Mouse (Mus musculus) thymus, postnatal 4 days (tissue): ENCODE data around the gene Ranbp10.

Experiments
- DNase-seq: peaks from one replicate; pipeline ENCODE4 v3.0.0; 2021

Gene Ranbp10

DNA sequence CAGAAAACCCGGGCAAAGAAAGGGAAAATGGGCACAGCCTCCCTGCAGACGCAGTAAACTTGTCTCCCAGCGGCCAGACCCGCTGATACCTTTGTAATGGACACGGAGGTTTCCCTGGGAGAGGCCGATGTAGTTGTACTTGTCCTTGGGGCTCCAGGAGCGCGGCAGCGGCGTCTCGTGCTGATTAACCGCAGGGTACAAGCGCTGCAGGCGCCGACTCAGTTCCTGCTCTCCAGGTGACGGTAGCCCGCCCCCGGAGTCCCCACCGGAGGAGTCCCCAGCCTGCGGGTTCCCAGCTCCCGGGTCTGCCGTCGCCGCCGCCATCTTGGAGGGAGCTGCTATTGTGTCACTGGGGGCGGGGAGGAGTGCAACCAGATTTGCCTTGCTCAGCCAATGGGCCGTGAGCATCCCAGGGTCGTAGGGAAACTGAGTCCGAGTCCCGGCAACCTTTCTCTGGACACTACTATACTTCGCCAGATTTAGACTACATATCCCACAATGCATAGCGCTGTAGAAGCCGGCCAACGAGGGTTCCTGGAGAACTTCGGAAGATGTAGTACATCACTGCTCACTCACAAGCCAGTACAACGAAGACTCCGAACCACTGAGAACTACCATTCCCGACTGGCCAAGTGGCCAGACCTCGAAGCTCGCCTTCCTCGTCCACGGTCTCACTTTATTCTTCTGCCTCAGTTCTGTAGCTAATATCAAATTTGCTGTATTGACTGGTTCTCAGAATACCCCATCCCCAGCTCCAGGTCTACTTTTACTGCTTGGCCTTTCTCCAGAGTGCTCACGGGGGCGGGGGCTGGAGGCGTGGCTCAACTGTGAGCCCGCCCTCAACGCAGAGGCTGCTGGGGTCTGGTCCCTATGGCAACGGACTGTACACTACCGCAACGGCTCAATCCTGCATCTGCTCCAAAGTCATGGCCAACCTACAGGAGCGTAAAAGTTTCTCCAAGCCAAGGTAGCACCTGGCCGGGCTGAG lies at the start of gene Ranbp10, which contains the start of gene Tsnaxip1:
TSS of gene Ranbp10 (minus strand) at position 490 of the 988 bp plus-strand sequence.
TSS of gene Tsnaxip1 (plus strand) at position 871 of the 988 bp plus-strand sequence.
- peak; percentile 94 for DNase-seq

DNA sequence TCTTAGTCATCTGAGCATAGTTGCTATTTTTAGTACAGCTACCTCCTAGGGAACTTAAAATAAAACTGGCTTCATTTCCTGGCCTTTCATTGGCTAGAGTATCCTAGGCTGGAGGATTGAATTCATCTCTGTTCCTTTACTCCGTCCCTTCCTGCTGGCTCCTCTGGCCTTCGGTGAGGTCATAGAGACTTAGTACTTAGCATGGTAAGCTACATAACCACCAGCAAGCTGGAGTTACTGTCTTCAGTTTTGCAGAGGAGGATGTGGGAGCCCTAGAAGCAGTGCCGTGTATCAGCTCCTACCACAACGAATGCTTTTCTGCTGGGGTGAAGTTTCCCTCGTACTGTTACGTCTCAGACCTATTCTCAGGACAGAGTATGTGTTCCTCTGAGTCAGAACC lies 47.2 kb upstream of the Ranbp10 start:
- DNase-seq = no peak

GRCm38 (mm10) chr8:105866364-105867029 lies 39.3 kb upstream of the Ranbp10 start:
- DNase-seq = peak; percentile 39

DNA sequence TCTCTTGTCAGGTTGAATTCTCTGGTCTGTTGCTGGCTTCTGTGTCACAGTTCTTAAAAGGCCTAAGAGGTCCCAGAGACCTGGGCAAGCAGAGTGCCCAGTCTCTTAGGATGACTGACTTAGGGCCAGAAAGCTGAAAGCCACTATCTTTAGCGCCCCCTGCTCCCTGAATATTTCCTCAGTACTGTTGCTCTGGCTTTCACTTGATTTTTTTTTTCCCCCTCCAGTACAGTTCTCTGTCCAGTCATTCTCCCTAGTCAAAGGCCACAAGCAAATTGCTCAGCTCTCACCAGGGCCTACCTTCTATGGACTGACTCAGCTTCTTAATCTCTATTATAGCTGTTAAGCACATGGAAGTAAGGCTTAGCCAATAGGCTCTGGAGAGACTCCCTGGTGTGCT lies 34.8 kb upstream of the Ranbp10 start:
- peak; percentile 40 for DNase-seq

- DNase-seq = peak; percentile 87
These were observed 33.2 kb upstream of the Ranbp10 start, which contains the start of gene Nutf2 for GRCm38 (mm10) chr8:105860143-105860981. TSS of gene Nutf2 (plus strand) at chr8:105860580.

DNA sequence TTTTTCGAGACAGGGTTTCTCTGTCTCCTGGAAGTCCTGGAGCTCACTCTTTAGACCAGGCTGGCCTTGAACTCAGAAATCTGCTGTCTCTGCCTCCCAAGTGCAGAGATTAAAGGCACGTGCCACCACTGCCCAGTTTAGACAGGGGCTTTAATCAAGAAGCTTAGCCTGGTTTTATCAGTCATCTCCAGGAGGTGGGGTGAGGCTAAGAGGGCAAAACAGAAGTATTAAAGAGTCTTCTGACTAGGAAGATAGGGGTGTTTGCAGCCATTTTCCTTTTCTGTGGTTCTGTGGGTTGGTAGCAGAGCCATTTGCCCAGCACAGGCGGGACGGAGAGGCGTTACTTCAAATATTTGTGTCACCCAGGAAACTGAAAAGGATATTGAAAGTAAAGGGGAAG lies 32.2 kb upstream of the Ranbp10 start:
- DNase-seq = no peak

GRCm38 (mm10) chr8:105858495-105858894 lies 31.3 kb upstream of the Ranbp10 start:
- no peak for DNase-seq

GRCm38 (mm10) chr8:105856168-105856835 lies 29.2 kb upstream of the Ranbp10 start:
- DNase-seq = no peak

DNA sequence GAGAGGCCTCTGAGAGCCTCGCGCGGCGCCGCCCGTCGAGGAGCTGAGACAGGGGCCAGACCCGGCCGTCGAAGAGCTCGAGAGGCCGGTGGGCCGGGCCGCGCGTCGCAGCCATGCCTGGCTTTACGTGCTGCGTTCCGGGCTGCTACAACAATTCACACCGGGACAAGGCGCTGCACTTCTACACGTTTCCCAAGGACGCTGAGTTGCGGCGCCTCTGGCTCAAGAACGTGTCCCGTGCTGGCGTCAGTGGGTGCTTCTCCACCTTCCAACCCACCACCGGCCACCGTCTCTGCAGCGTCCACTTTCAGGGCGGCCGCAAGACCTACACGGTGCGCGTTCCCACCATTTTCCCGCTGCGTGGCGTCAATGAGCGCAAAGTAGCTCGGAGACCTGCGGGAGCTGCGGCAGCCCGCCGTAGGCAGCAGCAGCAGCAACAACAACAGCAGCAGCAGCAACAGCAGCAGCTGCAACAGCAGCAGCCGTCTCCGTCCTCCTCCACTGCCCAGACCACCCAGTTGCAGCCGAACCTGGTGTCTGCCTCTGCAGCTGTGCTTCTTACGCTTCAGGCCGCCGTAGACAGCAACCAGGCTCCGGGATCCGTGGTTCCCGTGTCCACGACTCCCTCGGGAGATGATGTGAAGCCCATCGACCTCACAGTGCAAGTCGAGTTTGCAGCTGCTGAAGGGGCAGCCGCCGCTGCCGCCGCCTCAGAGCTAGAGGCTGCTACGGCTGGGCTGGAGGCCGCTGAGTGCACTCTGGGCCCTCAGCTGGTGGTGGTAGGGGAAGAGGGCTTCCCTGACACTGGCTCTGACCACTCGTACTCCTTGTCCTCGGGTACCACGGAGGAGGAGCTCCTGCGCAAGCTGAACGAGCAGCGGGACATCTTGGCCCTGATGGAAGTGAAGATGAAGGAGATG lies 28.4 kb upstream of the Ranbp10 start:
- peak; percentile 68 for DNase-seq

GRCm38 (mm10) chr8:105854715-105855216 lies 27.6 kb upstream of the Ranbp10 start, which contains the start of gene Thap11:
TSS of gene Thap11 (plus strand) at chr8:105855132.
- DNase-seq = peak; percentile 95

- DNase-seq = no peak
These were observed 27.2 kb upstream of the Ranbp10 start for GRCm38 (mm10) chr8:105854303-105854702.

DNA sequence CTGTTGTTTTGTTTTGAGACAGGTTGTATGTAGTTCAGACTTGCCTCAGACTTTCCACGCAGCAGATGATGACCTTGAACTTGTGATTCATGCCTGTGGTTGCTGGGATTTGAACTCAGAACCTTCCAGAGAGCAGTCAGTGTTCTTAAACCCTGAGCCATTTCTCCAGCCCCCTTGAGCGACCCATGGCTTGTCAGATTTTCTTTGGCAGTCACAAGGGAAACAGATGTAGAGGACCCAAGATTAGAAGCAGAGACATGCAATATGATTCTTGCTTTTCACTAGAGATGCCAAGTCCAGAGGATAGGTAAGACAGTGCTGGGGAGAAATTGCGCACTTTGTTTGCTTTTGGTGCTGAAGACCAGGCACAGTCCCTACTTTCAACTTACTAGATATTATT lies 26.0 kb upstream of the Ranbp10 start, which contains the start of gene Cenpt:
TSS of gene Cenpt (minus strand) at position 101 of the 400 bp plus-strand sequence.
- DNase-seq = no peak

GRCm38 (mm10) chr8:105852146-105852729 lies 25.1 kb upstream of the Ranbp10 start:
- no peak for DNase-seq

- peak; percentile 93 for DNase-seq
These were observed 24.5 kb upstream of the Ranbp10 start for GRCm38 (mm10) chr8:105851651-105852143.

GRCm38 (mm10) chr8:105850611-105851010 lies 23.5 kb upstream of the Ranbp10 start:
- DNase-seq = no peak

- DNase-seq = no peak
These were observed 22.9 kb upstream of the Ranbp10 start for GRCm38 (mm10) chr8:105850014-105850413.

GRCm38 (mm10) chr8:105846678-105847077 lies 19.5 kb upstream of the Ranbp10 start:
- no peak for DNase-seq

DNA sequence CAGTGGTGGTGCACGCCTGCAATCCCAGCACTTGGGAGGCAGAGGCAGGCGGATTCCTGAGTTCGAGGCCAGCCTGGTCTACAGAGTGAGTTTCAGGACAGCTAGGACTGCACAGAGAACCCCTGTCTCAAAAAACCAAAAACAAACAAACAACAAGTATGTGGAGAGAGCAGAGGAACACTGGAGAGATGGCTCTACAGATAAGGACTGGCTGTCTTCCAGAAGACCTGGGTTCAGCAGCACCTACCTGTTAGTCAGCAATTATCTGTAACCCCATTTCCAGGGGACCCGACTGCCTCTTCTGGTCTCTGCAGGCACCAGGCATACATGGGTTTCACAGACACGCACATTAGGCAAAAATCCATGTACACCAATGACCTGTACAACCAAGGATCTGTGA lies 12.1 kb upstream of the Ranbp10 start:
- no peak for DNase-seq

GRCm38 (mm10) chr8:105836991-105837390 lies 9.8 kb upstream of the Ranbp10 start:
- no peak for DNase-seq

- peak; percentile 90 for DNase-seq
These were observed 8.2 kb upstream of the Ranbp10 start for GRCm38 (mm10) chr8:105835318-105835717.
